Mouse (Mus musculus) B cell, adult 67 days (primary cell): ENCODE results near the gene Otp. TPM values are rescaled to one million over a fixed set of nuclear protein-coding genes. Genes with fewer than 3 reads are reported as not detected.

ENCODE experiments used
- total RNA-seq, 2 experiments: library from RNA; stranded (reverse); gene quantifications; 4 replicates each; pipeline ENCODE4 v1.2.4; 2023

The Otp gene
- not detected for total RNA-seq

DNA sequence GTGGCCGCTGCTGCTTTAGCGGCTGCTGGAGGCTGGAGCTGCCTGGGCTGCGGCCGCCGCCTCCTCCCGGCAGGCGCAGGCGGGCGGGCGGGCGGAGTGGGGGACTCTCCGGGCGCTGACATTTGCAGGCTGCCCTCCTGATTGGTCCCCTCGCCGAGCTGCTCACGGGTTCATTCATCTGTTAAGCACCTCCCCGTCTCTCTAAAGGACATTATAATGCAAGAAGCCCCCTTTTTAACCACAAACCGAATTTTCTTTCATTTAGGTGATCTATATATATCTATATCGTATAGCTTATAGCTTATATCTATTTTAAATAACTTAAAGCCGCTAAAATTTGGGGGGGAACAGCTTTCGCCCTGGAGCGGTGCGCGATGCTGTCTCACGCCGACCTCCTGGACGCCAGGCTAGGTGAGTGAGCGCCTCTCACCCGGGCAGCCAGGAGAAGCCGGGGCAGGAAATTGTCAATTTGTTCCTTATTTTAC lies at the start of gene Otp:
Gene Otp, plus strand, starts transcription at position 207 of the 485 bp plus-strand sequence.

Other genes starting within 250 kb of the Otp start
- gene Tbca, start 86.7 kb upstream of the Otp start, total RNA-seq, result 100 to 1,000 TPM in 1 of 2 experiments, 10 to 100 TPM in 1; 89.6 to 108 TPM
- gene Wdr41, start 100.7 kb downstream of the Otp start, total RNA-seq, result 10 to 100 TPM in 1 of 2 experiments, 1 to 10 TPM in 1; 8.2 to 12.6 TPM